Mouse (Mus musculus): ENCODE data around the gene Lkaaear1. TPM values are rescaled to one million over a fixed set of nuclear protein-coding genes. Genes with fewer than 3 reads are reported as not detected.

The Lkaaear1 gene
- total and polyA plus RNA-seq, 3 experiments, result not detected

DNA sequence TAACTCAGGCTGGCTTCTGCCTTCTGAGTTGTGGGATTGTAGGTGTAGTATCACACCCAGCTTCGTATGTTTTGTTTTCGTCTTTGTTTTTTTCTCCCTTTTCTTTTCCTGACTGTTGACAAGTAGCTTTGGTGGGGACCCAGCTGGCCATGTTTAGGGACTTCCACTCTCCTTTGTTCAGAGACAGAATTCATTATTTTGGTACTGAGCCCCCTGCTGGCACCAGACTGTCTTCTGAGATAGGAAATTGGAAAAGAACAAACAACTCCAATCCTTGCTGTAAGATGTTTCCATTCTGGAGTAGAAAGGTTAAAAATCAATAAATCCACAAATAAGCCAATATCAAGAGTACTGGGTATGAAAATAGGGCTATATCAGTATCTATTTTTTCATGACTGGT lies 21.8 kb downstream of the Lkaaear1 start:
- no peak for TF ChIP-seq IRF4 (IDR thresholded peaks at IDR 0.05; ENCODE audit: low read depth, low read length)
- no peak for TF ChIP-seq NELFE (IDR thresholded peaks at IDR 0.05; ENCODE audit: low read depth, low read length)
- no peak for TF ChIP-seq MAZ (IDR thresholded peaks at IDR 0.05; ENCODE audit: low read depth, low read length)
- TF ChIP-seq RCOR1 (conservative IDR thresholded peaks at IDR 0.05; ENCODE audit: low read depth, low read length), result no peak
- no peak for TF ChIP-seq ZMIZ1 (IDR thresholded peaks at IDR 0.05; ENCODE audit: low read depth, low read length)
- TF ChIP-seq CHD2 (IDR thresholded peaks at IDR 0.05; ENCODE audit: low read length), result no peak
- TF ChIP-seq POLR2A (IDR thresholded peaks at IDR 0.05; ENCODE audit: low read depth, low read length), result no peak
- peak in 1 of 2 experiments; percentile 65; a peak in 2 of 4 replicates for TF ChIP-seq CTCF (conservative IDR thresholded peaks at IDR 0.05 in 1 of 2, IDR thresholded peaks at IDR 0.05 in 1 of 2; ENCODE audit: low read depth in 2 of 2, low read length in 2 of 2)
- no peak for TF ChIP-seq MEF2A (IDR thresholded peaks at IDR 0.05; ENCODE audit: borderline replicate concordance, low read depth, low read length)
- TF ChIP-seq SMC3 (IDR thresholded peaks at IDR 0.05; ENCODE audit: low read depth, low read length), result peak; percentile 47
- TF ChIP-seq USF2 (conservative IDR thresholded peaks at IDR 0.05; ENCODE audit: low read depth, low read length), result no peak
- TF ChIP-seq RAD21 (IDR thresholded peaks at IDR 0.05; ENCODE audit: low read depth, low read length), result peak; percentile 9
- TF ChIP-seq E2F4 (IDR thresholded peaks at IDR 0.05; ENCODE audit: insufficient replicate concordance, low read depth, low read length), result no peak
- TF ChIP-seq SIN3A (IDR thresholded peaks at IDR 0.05; ENCODE audit: low read length), result no peak
- dilution Hi-C loops (cut with MboI; ENCODE audit: extremely low pct_ligation_motif_present, extremely low pct_unique_long_range_greater_than_20kb, low sequenced_read_pairs) (no loop called here), in situ Hi-C loops (cut with MboI; ENCODE audit: low pct_ligation_motif_present, low pct_unique_long_range_greater_than_20kb, low sequenced_read_pairs) (loop anchor here (5.0 kb wide), 1 partner anchor 34 kb away; no protein-coding TSS in a partner anchor)
- Histone ChIP-seq H3K27ac (ENCODE audit: insufficient read depth, low read depth) (no peak overlapping the region), H3K9ac (ENCODE audit: insufficient read depth, low read depth) (no peak overlapping the region), H3K79me2 (replicated peaks; ENCODE audit: control insufficient read depth, extremely low read depth, insufficient read depth, poor library complexity, severe bottlenecking) (no peaks in the 10 kb centered on the region), H3K9me3 (replicated peaks; ENCODE audit: low read length) (no peaks in the 10 kb centered on the region), H3K36me3 (replicated peaks in 1 of 2; ENCODE audit: control insufficient read depth in 1 of 2, insufficient read depth in 1 of 2, low read length in 1 of 2) (no peaks in the 10 kb centered on the region), H3K4me2 (ENCODE audit: insufficient read depth, low read depth, poor library complexity, severe bottlenecking) (no peak overlapping the region), H3K4me1 (ENCODE audit: control insufficient read depth in 1 of 2, insufficient read depth in 2 of 2) (peaks cover 19 to 34% of the 10 kb centered on the region in 2 experiments), H3K4me3 (replicated peaks in 1 of 3; ENCODE audit: low read depth in 2 of 3, low read length in 2 of 3, poor library complexity in 1 of 3) (no peak overlapping the region), H3K27me3 (replicated peaks) (peaks cover 9% of the 10 kb centered on the region)
- no peak for DNase-seq (ENCODE audit: extremely low read depth)

DNA sequence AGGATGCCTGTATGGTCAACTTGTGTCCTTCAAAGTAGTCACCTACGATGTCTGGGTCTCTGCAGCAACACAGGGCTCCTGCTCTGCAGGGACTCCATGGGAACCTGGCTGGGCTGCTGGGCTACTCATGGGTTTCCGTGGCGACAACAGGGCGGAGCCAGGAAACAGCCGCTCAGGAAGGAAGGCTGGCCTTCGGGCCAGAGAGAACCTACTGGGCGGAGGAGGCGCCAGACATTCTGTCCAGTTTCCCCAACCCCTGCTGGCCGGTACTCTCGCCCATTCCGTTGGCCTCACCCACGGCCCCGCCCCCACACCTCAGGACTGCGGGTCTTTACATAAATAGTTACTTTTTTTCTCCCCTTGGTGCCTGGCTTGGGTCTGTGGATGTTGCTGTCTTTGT lies 22.8 kb downstream of the Lkaaear1 start:
- Histone ChIP-seq H3K79me2 (replicated peaks; ENCODE audit: control insufficient read depth, extremely low read depth, insufficient read depth, poor library complexity, severe bottlenecking) (no peaks in the 10 kb centered on the region), H3K36me3 (replicated peaks in 1 of 2; ENCODE audit: control insufficient read depth in 1 of 2, insufficient read depth in 1 of 2, low read length in 1 of 2) (no peaks in the 10 kb centered on the region), H3K4me2 (ENCODE audit: insufficient read depth, low read depth, poor library complexity, severe bottlenecking) (peak overlapping the region; percentile 45), H3K4me1 (ENCODE audit: control insufficient read depth in 1 of 2, insufficient read depth in 2 of 2) (peaks cover 12 to 24% of the 10 kb centered on the region in 2 experiments; a peak in 3 of 4 replicates), H3K4me3 (replicated peaks in 1 of 3; ENCODE audit: low read depth in 2 of 3, low read length in 2 of 3, poor library complexity in 1 of 3) (no peak overlapping the region), H3K27ac (ENCODE audit: insufficient read depth, low read depth) (no peak overlapping the region), H3K9ac (ENCODE audit: insufficient read depth, low read depth) (no peak overlapping the region), H3K9me3 (replicated peaks; ENCODE audit: low read length) (peaks cover 7% of the 10 kb centered on the region), H3K27me3 (replicated peaks) (peaks cover 9% of the 10 kb centered on the region)
- no peak for DNase-seq (ENCODE audit: extremely low read depth)
- TF ChIP-seq POLR2A (IDR thresholded peaks at IDR 0.05; ENCODE audit: low read depth, low read length) (0 out of 2 replicates have a peak, but pooled peaks have one; percentile 22), ELF1 (IDR thresholded peaks at IDR 0.05; ENCODE audit: low read depth, low read length) (0 out of 2 replicates have a peak, but pooled peaks have one; percentile 43), ZNF384 (IDR thresholded peaks at IDR 0.05; ENCODE audit: low read depth, low read length) (no peak)
- dilution Hi-C loops (cut with MboI; ENCODE audit: extremely low pct_ligation_motif_present, extremely low pct_unique_long_range_greater_than_20kb, low sequenced_read_pairs), result no loop called here
- in situ Hi-C loops (cut with MboI; ENCODE audit: low pct_ligation_motif_present, low pct_unique_long_range_greater_than_20kb, low sequenced_read_pairs), result loop anchor here (5.0 kb wide), 1 partner anchor 33 kb away; no protein-coding TSS in a partner anchor

Measured in CH12.LX (cell line).